Mouse (Mus musculus): ENCODE results near the gene Fads1.
"Not testable (repeated sequence)": the region's sequence is repeated elsewhere in the genome, so short reads cannot be mapped to it uniquely, and the experiment has no call there.

Gene Fads1

DNA sequence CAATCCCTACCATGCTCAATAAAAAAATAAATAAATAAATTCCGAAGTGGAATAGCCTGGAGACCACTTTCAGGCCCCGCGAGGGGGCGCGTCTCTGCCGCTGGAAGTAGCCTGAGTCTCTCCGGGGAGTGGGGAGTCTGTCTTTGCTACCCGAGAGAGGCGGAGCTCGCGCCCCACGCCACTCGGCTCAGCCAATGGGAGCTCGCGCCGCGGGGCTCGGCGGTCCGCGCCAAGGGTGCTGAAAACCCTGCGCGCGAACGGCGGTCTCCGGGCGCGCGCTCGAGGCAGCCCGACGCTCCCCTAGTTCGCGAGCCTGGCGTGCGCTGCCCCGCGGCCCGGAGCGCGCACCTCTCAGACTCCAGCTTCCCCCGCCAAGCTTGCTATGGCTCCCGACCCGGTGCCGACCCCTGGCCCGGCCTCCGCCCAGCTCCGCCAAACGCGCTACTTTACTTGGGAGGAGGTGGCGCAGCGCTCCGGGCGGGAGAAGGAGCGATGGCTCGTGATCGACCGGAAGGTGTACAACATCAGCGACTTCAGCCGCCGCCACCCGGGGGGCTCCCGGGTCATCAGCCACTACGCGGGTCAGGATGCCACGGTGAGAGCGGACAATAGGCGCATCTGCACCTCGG lies at the start of gene Fads1:
TSS of gene Fads1 (plus strand) at position 219 of the 629 bp plus-strand sequence.
- peak; percentile 99 for DNase-seq (ENCODE audit: low read depth)

DNA sequence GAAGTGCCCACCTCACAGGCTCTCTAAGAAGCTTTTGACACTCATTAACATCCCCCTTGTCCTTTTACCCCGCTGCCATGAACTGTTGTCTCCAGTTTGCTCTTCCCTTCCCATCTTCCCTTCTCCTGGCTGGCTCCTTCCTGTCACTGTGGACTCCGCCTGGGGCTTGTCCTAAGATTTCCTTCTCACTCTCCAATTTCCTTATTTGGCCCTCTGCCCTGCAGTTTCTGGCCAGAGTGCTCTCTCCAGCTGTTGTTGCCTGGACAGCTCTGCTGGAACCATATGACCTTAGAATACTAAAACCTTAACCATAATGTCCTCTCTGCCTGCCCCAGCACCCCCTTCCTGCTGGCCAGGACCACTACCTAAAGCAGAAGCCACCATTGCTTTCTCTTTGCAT lies 48.0 kb upstream of the Fads1 start:
- DNase-seq (ENCODE audit: low read depth): peak; percentile 82

DNA sequence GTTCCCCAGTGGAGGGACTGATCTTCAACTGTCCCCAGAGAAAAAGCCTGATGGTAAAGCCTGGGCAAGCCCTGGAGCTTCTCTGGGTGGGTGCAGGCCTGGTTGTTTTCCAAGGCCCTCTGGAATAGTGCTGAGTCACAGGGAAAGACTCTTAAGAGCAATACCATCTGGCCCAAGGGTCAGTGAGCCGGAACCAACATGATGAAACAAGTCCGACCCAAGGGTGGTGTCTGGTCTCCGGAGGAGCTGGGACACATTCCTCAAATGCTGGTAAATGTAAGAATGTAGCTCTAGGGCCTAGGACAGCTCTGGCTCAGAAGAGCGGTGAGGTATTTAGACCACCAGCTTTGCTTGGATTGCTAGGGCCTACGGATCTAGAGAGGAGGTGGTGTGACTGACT lies 45.3 kb upstream of the Fads1 start:
- peak; percentile 74 for DNase-seq (ENCODE audit: low read depth)

DNA sequence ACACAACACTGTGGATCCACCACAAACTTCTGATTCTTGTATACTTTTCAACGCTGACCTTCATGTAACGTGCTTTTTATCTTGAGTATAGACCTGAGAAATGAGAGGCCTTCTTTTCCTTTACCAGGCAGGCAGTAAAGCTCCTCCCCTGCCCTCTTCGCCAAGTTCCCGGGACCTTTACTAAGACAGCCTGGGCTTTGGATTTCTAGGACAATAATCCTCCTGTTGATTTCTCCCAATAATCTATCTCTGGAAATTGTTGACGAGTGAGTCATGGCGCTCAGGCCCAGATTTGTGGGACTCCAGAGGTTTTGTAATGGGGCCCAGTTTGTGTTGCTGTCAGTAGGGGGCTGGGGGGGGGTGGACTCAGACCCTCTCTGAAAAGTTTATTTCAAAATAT lies 43.0 kb upstream of the Fads1 start:
- DNase-seq (ENCODE audit: low read depth): peak; percentile 82

DNA sequence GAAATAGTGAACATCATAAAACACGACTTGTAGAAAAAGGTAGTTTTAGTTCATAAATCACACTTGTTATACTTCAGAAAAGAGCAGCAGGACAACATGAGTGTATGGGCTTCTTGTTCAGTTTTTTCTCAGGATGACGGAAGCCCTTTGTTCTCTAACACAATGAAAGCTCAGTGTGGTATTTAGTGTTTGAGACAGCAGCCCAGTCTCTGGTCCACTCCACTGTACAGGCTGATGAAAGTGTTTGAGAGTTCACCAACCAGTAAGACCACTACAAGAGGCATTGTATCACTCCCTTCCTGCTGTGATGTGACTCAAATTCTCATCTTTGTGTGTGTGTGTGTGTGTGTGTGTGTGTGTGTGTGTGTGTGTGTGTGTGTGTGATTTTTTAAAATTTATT lies 39.0 kb upstream of the Fads1 start:
- no peak for DNase-seq (ENCODE audit: low read depth)

DNA sequence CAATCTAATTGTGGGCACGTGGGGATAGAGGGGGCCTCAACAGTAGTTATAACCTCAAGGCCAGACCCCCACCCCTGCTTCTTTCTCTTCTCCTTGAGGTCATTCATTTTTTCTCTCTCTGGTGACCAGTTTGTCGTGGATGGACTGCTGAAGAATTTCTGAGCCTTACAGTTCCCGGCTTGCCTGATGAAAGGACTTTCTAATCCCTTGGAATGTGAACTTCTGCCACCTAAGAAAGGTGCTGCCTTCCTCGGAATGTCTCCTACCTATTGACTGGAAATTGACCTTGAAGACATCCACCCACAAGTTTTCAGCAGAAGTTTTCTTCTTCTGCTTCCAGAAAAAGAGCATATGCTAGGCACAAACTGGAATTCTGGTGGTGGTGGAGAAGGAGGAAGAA lies 38.2 kb upstream of the Fads1 start:
- DNase-seq (ENCODE audit: low read depth): no peak

DNA sequence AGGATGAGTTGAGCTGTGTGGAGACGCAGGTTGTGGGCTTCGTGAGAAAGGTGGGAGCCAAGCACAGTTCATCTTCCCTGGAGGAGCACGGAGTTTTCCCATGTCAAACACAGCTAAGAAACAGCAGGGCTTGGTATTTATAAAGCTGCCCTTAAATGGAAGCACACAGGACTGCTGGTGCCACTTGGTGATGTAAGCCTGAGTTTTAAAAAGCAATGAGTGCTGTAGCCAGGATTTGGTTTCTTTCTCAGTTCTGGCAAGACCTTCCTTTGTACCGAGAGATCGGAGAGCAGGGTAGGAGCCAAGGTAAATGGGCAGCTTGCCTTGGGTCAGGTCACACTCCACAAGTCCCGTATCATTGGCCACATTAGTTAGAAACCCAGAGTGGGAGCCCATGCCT lies 34.1 kb upstream of the Fads1 start:
- peak; percentile 43 for DNase-seq (ENCODE audit: low read depth)

DNA sequence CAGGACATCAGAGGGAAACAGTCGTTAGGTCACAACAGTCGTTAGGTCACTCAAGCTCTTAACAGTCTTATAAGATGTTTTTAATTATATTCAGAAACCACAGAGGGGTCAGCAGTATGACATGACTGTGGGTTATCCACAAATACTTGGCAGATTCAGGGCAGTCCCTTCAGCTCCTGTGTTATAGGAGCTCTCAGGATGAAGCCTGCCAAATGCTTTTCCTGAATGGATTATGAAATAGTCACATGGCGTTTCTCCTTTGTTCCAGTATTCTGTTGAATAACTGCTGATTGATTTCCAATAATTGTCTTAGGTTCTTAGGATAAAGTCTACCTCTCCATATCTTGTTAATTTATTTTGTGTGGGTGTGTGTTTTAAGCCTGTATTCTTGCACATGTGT lies 33.5 kb upstream of the Fads1 start:
- peak; percentile 74 for DNase-seq (ENCODE audit: low read depth)

DNA sequence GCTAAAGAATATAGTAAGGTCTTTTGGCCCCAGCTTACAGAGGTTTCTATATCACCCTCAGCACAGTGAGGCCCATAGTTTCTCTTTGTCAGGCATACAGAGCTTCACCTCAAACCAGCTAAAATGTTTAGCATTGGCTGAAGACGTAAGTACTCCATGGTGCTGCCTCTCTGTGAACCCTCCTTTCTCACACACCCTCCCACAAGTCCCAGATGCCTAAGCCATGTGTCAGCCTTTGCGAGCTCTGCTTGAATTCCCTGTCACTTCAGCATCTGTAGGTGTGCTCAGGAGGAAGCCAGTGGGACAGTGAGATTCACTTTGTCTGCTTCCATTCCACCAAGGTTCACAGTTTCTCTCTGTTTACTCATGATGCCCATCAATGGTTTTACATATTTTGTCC lies 25.0 kb upstream of the Fads1 start:
- DNase-seq (ENCODE audit: low read depth): no peak

DNA sequence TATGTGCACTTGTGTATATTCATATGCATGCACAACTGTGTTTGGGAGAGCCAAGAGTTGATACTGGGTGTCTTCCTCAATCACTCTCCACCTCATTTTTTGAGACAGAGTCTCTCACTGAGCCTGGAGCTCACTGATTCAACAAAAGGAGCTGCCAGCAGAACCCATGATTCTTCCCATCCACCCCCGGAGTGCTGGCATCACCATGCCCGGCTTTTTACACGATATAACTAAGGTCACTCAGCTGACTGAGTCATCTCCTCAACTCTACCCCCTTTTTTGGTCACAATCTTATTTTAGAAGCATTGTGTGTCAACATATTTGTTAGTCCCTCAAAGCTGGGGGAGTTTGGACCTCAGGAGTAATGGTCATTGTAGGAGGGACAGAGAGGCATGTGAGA lies 18.8 kb upstream of the Fads1 start:
- peak; percentile 42 for DNase-seq (ENCODE audit: low read depth)

DNA sequence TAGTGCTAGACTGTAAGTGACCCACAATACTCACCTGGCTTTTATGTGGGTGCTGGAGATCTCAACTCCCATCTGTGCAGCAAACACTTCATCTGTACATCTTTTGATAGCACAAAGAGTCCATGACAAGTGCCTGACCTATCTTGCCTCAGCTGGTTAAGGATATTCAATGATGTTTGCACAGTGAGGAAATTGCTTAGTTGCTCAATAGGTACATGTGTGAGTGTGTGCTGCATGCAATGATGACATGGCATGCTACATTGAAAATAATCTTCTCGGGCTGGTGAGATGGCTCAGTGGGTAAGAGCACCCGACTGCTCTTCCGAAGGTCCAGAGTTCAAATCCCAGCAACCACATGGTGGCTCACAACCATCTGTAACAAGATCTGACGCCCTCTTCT lies 16.8 kb upstream of the Fads1 start:
- not testable (repeated sequence) for DNase-seq (ENCODE audit: low read depth)

DNA sequence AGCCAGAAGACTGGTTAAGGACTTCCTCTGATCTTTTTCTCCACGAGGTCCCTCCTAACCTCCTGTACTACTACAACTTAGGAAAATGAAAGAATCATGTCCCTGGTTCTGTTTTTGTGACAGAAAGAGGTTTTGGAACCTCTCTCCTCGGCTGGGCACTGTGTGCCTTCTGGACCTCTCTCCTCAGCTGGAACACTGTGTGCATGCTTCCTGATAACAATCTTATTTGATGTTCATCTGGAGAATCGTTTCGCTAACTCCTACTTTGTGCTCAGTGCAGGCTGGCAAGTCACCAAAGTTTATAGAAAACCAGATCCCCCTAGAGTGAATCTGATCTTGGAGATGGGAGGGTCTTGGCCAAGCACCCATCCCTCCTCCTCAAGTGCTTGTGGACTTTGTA lies 15.6 kb upstream of the Fads1 start:
- no peak for DNase-seq (ENCODE audit: low read depth)

DNA sequence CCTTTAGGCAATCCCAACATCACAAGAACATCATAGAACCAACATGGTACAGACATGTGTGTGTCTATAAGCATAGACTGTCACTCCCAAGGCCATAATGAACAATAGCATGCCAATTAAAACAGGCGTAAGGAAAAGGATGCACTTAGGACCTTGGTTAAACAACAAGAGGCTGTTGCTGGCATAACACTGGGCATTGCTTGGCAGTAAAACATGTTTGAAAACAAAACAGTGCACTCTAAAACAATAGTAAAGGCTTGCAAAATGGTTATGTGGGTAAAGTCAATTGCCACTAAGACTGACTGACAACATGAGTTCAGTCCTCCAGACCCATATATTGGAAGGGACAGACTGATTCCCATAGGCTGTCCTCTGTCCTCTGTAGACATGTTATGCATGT lies 14.7 kb upstream of the Fads1 start:
- no peak for DNase-seq (ENCODE audit: low read depth)

DNA sequence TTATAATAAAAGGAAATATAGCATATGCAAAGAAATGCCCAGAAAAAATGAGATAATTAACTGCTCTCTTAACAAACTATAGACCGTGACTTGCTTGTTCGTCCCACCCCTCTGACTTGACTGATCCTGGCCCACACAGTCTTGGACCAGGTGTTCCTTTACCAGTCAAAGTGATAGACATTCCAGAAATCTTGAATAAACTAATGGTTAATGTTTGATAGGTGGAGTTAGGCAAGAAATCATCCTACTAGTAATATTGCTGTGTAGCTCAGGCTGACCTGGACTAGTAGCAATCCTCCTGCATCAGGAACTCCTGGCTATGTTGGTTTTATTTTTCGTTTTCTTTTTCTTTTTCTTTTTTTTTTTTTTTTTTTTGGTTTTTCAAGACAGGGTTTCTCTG lies 14.2 kb upstream of the Fads1 start:
- no peak for DNase-seq (ENCODE audit: low read depth)

DNA sequence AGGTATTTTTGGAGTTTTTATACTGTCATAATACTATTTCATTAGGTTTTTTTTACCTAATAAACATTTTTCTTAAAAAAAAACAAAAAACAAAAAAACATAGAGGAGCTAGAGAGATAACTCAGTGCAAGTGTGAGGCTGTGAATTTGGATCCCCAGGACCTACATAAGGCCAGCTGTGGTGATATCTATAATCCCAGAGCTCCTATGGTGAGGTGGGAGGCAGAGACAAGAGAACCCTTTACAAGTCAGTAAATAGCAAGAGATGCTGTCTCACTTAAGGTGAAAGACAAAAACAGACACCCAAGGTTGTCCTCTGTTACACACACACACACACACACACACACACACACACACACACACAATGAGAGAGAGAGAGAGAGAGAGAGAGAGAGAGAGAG lies 13.5 kb upstream of the Fads1 start:
- no peak for DNase-seq (ENCODE audit: low read depth)

DNA sequence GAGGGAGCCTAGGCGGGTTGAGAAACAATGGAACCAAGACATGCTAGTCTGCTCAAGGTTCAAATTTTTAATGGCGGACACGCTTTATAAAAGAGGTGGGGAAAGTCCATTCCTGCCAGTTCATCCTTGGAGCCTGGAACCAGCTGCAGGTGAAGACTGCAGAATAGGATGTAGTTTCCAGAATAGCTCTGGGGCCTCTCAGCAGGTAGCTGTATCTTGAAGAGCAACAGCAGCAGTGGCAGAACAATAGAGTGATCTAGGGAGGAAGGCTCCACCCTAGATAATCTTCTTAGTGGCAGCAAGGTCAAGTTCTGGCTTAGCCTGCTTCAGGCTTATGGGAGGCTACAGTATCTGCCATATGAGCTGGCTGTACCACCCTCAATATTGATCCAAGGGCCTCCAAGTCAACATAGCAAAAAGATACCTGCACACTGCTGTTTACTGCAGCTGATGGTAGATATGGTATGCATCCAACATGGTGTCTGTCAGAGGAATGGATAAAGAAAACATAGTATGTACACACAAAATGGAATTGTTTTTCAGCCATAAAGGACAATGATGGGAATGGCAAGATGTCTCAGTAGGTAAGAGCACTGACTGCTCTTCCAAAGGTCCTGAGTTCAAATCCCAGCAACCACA lies 12.9 kb upstream of the Fads1 start:
- not testable (repeated sequence) for DNase-seq (ENCODE audit: low read depth)

DNA sequence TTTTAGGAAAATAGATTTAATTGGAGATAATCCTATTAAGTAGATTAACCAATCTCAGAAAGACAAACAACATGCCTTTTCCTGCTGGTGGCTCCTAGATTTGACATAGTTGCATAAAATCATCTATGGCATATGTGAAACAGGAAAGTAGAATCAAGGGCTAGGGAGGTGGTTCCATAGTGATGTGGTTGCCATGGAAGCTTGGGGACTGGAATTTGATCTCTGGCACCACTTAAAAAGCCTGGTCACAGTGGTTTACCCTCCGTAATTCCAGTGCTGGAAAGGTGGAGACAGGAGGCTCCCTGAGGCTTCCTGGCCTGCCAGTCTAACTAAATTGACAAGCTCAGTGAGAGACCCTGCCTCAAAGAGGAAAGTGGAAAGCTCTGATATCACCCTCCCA lies 12.2 kb upstream of the Fads1 start:
- DNase-seq (ENCODE audit: low read depth): no peak

DNA sequence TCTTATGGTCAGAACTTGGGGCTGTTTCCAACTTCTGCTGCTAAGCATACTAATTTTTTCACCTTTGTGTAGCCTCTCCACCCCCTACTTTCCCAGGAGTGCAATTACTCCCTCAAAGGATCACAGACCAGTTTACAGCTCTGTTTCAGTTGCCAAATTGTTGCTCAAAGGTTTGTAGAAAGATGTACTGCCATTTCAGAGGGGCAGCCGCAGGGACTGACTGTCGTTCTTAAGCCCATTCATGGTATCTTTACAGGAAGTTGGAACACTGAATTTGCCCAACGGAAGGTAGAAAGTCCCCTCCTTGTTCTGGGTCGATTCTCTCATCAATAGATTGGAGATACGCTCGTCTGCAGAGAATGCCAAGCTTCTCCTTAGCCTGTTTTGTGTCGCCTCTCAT lies 11.3 kb upstream of the Fads1 start:
- DNase-seq (ENCODE audit: low read depth): no peak

DNA sequence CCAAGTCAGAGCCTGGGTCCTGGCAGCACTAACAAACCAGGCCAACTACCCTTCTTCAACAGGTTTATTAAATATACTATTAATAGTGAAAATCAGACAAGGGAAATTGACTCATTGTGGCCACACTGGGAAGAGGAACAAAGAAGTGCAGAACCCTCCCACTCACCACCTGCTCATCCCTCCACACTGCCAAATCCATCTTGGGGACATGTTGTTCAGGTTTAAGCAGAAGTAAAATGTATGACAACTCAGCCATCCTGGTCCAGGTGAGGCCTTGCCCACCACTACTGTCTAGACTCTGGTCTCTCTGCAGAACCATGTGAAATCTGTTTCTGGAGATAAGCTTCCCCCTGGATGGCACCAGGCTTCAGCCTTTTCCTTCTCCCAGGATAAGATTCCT lies 10.8 kb upstream of the Fads1 start:
- no peak for DNase-seq (ENCODE audit: low read depth)

DNA sequence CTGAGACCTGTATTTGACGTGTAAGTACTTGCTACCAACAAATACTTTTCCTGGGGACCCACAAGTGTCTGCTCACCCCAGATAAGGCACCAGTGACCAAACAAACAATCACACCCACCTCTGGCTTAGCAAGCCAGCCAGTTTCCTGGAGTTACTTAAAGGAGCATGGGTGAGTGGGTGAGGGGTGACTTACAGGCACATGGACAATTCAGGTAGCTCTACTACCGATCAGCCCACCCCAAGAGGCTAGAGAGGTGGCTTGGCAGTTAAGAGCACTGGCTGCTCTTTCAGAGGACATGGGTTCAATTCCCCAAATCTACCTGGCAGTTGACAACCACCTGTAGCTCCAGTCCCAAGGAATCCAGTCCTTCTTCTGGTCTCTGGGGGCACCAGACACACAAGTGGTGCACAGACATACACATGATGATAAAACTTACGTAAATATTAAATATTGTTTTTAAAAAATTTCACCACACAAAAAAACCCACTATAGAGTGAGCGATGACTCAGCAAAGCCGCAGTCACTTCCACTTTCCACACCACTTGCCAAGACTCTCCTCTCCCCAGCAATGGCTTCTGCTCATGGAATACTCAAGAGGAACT lies 9.5 kb upstream of the Fads1 start:
- peak; percentile 54 for DNase-seq (ENCODE audit: low read depth)

DNA sequence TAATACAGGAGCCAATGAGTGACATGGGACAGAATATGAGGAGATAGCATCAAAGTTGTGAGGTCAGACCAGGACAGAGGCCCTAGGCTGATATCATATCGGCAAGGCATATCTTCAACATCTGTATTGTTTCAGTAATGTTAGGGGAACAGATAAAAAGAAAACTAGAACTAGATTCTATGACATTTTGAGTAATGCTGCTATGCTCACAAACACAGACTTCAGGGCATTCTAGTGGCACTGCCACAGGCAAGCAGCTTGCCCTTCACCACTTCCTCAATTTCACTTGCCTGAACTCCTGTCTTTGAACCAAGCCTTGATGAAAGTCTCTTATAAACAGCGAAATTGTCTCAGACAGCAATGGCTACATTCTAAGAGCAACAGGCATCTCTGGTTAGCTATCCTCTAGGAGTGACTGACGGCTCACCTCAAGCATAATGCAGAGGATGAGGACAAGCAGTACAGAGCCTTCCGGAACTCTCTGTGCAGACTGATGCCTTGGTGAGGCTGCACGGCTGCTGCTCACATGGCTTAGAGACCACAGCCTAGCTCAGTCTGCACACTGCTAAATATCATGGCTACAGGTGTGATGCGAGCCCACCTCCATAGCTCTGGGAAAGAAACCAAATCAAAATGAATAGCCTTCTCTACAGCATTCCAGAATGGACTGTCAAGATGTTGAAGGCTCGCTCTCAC lies 8.7 kb upstream of the Fads1 start:
- DNase-seq (ENCODE audit: low read depth): no peak

DNA sequence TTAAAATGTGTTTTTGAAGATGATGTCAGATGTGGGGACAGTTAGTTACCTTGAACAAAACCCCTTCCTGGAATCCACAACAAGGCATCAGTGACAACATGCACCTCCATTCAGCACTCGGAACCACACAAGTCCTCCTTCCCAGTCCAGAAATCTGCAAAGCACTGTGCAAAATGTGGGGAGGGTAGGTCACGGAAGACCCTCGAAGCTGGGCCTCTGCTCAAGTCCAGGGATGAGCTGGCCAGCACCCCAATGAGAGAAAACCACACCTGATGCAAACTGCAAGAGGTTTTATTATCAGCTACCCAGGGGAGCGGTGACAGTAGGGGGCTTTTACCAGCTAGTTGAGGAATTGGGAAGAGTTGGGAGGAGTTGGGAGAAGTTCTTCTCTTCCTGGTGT lies 7.7 kb upstream of the Fads1 start:
- no peak for DNase-seq (ENCODE audit: low read depth)

DNA sequence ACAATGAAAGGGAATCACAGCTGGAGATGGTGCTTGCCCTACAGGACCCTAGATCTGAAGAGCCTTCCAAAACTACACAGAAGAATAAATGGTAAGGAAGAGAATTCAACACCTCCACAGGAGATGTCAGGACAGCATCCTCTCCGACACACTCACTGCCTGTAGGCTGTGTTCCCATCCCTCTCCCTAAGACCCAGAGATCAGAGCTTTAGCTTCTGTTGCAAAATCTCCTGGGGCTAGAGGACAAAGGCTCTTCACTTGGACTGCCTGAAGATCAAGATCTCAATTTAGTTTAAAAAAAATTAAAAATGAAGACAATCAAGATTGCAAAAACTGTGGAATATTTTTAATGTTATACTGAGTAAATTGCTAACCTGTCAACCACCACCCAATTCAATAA lies 6.2 kb upstream of the Fads1 start:
- no peak for DNase-seq (ENCODE audit: low read depth)

Data from NIH3T3 (cell line).